Mouse (Mus musculus) heart, embryonic 16.5 days (tissue): Measurements from ENCODE around the gene Jak1. TPM values are rescaled to one million over a fixed set of nuclear protein-coding genes. Genes with fewer than 3 reads are reported as not detected.

Experiments
- ATAC-seq: fragments of 200-750 bp; cut with Nextera tagmentation; replicated peaks from 2 replicates; pipeline ENCODE4 v1.8.0; 2017; ENCODE audit warnings: moderate number of reproducible peaks; ENCODE audit not compliant: insufficient read depth, low FRiP score; ENCODE audit errors: extremely low read depth
- H3K27ac ChIP-seq: fragments of 300-500 bp; sonication (generic); 2 replicates; pipeline ENCODE4 v1.5.1; 2014; ENCODE audit warnings: mild to moderate bottlenecking, low read length, control low read depth, moderate library complexity
- H3K27me3 ChIP-seq: fragments of 300-500 bp; sonication (generic); 2 replicates; pipeline ENCODE4 v1.6.1; 2014; ENCODE audit warnings: low read length, mixed read lengths; ENCODE audit not compliant: control insufficient read depth, insufficient read depth
- H3K36me3 ChIP-seq: fragments of 300-500 bp; sonication (generic); 2 replicates; pipeline ENCODE4 v1.6.1; 2014; ENCODE audit not compliant: control insufficient read depth, insufficient read depth
- H3K4me1 ChIP-seq: fragments of 300-500 bp; sonication (generic); 2 replicates; pipeline ENCODE4 v1.6.1; 2014; ENCODE audit warnings: low read length, mixed read lengths; ENCODE audit not compliant: control insufficient read depth, insufficient read depth
- H3K4me2 ChIP-seq: fragments of 300-500 bp; sonication (generic); 2 replicates; pipeline ENCODE4 v1.6.1; 2014; ENCODE audit warnings: low read depth, mild to moderate bottlenecking, control low read depth, low read length
- H3K4me3 ChIP-seq: fragments of 300-500 bp; sonication (generic); 2 replicates; pipeline ENCODE4 v1.5.1; 2014; ENCODE audit warnings: mild to moderate bottlenecking, control low read depth, low read length
- H3K9ac ChIP-seq: fragments of 300-500 bp; sonication (generic); 2 replicates; pipeline ENCODE4 v1.6.1; 2014; ENCODE audit warnings: low read length, control low read depth
- H3K9me3 ChIP-seq: fragments of 300-500 bp; sonication (generic); replicated peaks from 2 replicates; pipeline ENCODE4 v1.6.1; 2016; ENCODE audit warnings: low read length; ENCODE audit not compliant: control insufficient read depth
- WGBS: fragments of 180-500 bp; shearing (Covaris S2); extraction: QIAGEN DNeasy Blood & Tissue Kit; methylation state at CpG from one replicate; pipeline ENCODE4 v1.1.7; 2014; 5-methylcytosine and 5-hydroxymethylcytosine counted together
- polyA plus RNA-seq: library from polyadenylated mRNA; unstranded; fragments of >200 nt; fragmentation: Nextera tagmentation; extraction: Ambion mirVana; gene quantifications from 2 replicates; pipeline ENCODE4 v1.2.1, GENCODE M21; 2015

The Jak1 gene
- polyA plus RNA-seq, 1 experiment from 2014 or later = 65.7 TPM

GRCm38 (mm10) chr4:101249977-101250743 is 14.9 kb downstream of the Jak1 start:
- Histone ChIP-seq H3K4me3 (no peak overlapping the region), H3K4me1 (peaks cover 40% of the 10 kb centered on the region), H3K36me3 (no peaks in the 10 kb centered on the region), H3K9me3 (no peaks in the 10 kb centered on the region), H3K4me2 (no peak overlapping the region), H3K9ac (no peak overlapping the region), H3K27me3 (no peaks in the 10 kb centered on the region), H3K27ac (no peak overlapping the region)
- no peak for ATAC-seq
- 61% methylated on average over 4 of the region's 6 CpGs for WGBS

GRCm38 (mm10) chr4:101247355-101247754 is 17.7 kb downstream of the Jak1 start:
- ATAC-seq = no peak
- WGBS = 21% methylated on average over 2 of the region's 2 CpGs
- no peak overlapping the region for H3K27ac ChIP-seq

GRCm38 (mm10) chr4:101246569-101246968 is 18.5 kb downstream of the Jak1 start:
- Histone ChIP-seq H3K27me3 (no peaks in the 10 kb centered on the region), H3K4me2 (no peak overlapping the region), H3K36me3 (no peaks in the 10 kb centered on the region), H3K4me1 (peaks cover 30% of the 10 kb centered on the region), H3K9ac (no peak overlapping the region), H3K27ac (no peak overlapping the region), H3K4me3 (no peak overlapping the region), H3K9me3 (no peaks in the 10 kb centered on the region)
- no peak for ATAC-seq
- WGBS = 65% methylated on average over 2 of the region's 2 CpGs

More at GRCm38 (mm10) chr4:101247355-101247754, 17.7 kb downstream of the Jak1 start:
- H3K4me2 ChIP-seq = no peak overlapping the region
- H3K4me3 ChIP-seq = no peak overlapping the region
- no peak overlapping the region for H3K9ac ChIP-seq
- H3K4me1 ChIP-seq = peaks cover 30% of the 10 kb centered on the region
- H3K36me3 ChIP-seq = no peaks in the 10 kb centered on the region
- H3K27me3 ChIP-seq = no peaks in the 10 kb centered on the region
- H3K9me3 ChIP-seq = no peaks in the 10 kb centered on the region

GRCm38 (mm10) chr4:101244257-101245011 is 20.6 kb downstream of the Jak1 start:
- Histone ChIP-seq H3K9ac (no peak overlapping the region), H3K4me1 (peaks cover 30% of the 10 kb centered on the region), H3K27ac (no peak overlapping the region), H3K4me3 (no peak overlapping the region), H3K9me3 (no peaks in the 10 kb centered on the region), H3K4me2 (no peak overlapping the region), H3K27me3 (no peaks in the 10 kb centered on the region), H3K36me3 (no peaks in the 10 kb centered on the region)
- 73% methylated on average over 6 of the region's 6 CpGs for WGBS
- no peak for ATAC-seq

GRCm38 (mm10) chr4:101240875-101241173 is 24.3 kb downstream of the Jak1 start:
- no peak for ATAC-seq
- no peaks in the 10 kb centered on the region for H3K36me3 ChIP-seq
- no peaks in the 10 kb centered on the region for H3K27me3 ChIP-seq
- H3K27ac ChIP-seq = no peak overlapping the region
- peaks cover 25% of the 10 kb centered on the region for H3K4me1 ChIP-seq
- H3K9ac ChIP-seq = no peak overlapping the region
- H3K9me3 ChIP-seq = no peaks in the 10 kb centered on the region
- 91% methylated on average over 3 of the region's 3 CpGs for WGBS
- no peak overlapping the region for H3K4me2 ChIP-seq
- no peak overlapping the region for H3K4me3 ChIP-seq

- Histone ChIP-seq H3K36me3 (no peaks in the 10 kb centered on the region), H3K4me3 (no peak overlapping the region), H3K4me2 (no peak overlapping the region), H3K27ac (no peak overlapping the region), H3K27me3 (no peaks in the 10 kb centered on the region), H3K4me1 (peaks cover 20% of the 10 kb centered on the region), H3K9ac (no peak overlapping the region), H3K9me3 (no peaks in the 10 kb centered on the region)
- WGBS = 88% methylated on average over 5 of the region's 5 CpGs
- no peak for ATAC-seq
Observed at GRCm38 (mm10) chr4:101240163-101240874, 24.8 kb downstream of the Jak1 start.

GRCm38 (mm10) chr4:101239313-101240162 is 25.5 kb downstream of the Jak1 start:
- H3K4me3 ChIP-seq = no peak overlapping the region
- H3K9me3 ChIP-seq = no peaks in the 10 kb centered on the region
- 85% methylated on average over 3 of the region's 3 CpGs for WGBS
- H3K9ac ChIP-seq = no peak overlapping the region
- no peaks in the 10 kb centered on the region for H3K36me3 ChIP-seq
- no peak overlapping the region for H3K4me2 ChIP-seq
- H3K27ac ChIP-seq = no peak overlapping the region
- ATAC-seq = no peak
- H3K27me3 ChIP-seq = no peaks in the 10 kb centered on the region
- H3K4me1 ChIP-seq = peaks cover 16% of the 10 kb centered on the region

GRCm38 (mm10) chr4:101238589-101238988 is 26.5 kb downstream of the Jak1 start:
- no peaks in the 10 kb centered on the region for H3K27me3 ChIP-seq
- H3K4me1 ChIP-seq = peaks cover 16% of the 10 kb centered on the region
- H3K9me3 ChIP-seq = no peaks in the 10 kb centered on the region
- H3K36me3 ChIP-seq = no peaks in the 10 kb centered on the region
- no peak overlapping the region for H3K4me3 ChIP-seq
- WGBS = 56% methylated on average over 4 of the region's 4 CpGs
- no peak overlapping the region for H3K9ac ChIP-seq
- no peak for ATAC-seq
- no peak overlapping the region for H3K27ac ChIP-seq
- H3K4me2 ChIP-seq = no peak overlapping the region
